Mouse (Mus musculus) layer of hippocampus, adult 2 months (tissue): Measurements from ENCODE around the gene Exosc6. TPM values are rescaled to one million over a fixed set of nuclear protein-coding genes. Genes with fewer than 3 reads are reported as not detected.
A peak's percentile ranks its signal among the peaks of the same experiment; 100 is the strongest.
"Not testable (repeated sequence)": the region's sequence is repeated elsewhere in the genome, so short reads cannot be mapped to it uniquely, and the experiment has no call there.

Source experiments
- DNase-seq, 2 experiments: peaks; one replicate each; pipeline ENCODE4 v3.0.0; 2022; ENCODE audit warnings: low spot score in 2 of 2
- H3K27ac ChIP-seq: fragments of 200-600 bp; 2 replicates; pipeline ENCODE4 v1.8.1; 2022
- H3K4me3 ChIP-seq: fragments of 200-600 bp; 2 replicates; pipeline ENCODE4 v1.8.1; 2022; ENCODE audit warnings: mild to moderate bottlenecking
- CTCF ChIP-seq: fragments of 200-600 bp; conservative IDR thresholded peaks from 2 replicates; pipeline ENCODE4 v1.8.1; 2022; ENCODE audit warnings: antibody characterized with exemption, mild to moderate bottlenecking, moderate library complexity
- microRNA-seq, 2 experiments: library from miRNA; unstranded; fragments of <30 nt; microRNA quantifications; one replicate each; pipeline ENCODE4 v1.2.0; 2021
- total RNA-seq, 2 experiments: library from RNA; stranded (reverse); gene quantifications; 2 replicates each; pipeline ENCODE4 v1.2.3; 2021

Gene Exosc6
- total RNA-seq, 2 experiments from 2014 or later = not detected

DNA sequence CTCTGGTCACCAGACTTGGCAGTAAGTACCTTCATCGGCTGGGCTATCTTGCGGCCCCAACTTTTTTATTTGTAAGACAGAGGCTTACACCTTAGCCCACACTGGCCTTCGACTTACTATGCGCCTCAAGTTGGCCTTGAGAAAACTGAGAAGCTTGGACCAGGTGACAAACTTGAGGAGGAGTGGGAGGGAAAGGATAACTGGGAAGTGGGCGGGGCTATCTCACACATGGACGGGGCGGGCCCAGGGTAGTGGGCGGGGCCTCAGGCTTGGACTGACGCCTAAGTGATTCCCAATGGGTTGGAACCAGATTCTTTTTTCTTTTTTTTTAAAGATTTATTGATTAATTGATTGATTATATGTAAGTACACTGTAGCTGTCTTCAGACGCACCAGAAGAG is 11.3 kb downstream of the Exosc6 start:
- Histone ChIP-seq H3K27ac (no peak overlapping the region), H3K4me3 (no peak overlapping the region)
- TF ChIP-seq CTCF = peak; percentile 24; the same call in 1 of the 2 replicates
- DNase-seq = no peak

DNA sequence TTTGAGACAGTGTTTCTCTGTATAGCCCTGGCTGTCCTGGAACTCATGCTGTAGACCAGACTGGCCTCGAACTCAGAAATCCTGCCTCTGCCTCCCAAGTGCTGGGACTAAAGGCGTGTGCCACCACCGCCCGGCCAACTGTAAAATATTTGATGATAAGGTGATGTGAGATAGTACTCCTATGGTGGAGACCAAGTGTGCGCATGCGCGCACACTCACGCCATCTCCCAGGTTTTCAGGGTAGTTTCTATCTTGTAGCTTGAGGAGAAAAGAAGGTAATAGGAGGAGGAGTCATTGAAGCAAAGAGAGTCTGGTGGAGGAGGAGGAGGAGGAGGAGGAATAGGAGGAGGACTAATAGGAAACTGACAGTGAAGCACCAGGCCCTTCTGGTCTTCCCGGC is 12.5 kb downstream of the Exosc6 start:
- not testable (repeated sequence) for H3K27ac ChIP-seq

DNA sequence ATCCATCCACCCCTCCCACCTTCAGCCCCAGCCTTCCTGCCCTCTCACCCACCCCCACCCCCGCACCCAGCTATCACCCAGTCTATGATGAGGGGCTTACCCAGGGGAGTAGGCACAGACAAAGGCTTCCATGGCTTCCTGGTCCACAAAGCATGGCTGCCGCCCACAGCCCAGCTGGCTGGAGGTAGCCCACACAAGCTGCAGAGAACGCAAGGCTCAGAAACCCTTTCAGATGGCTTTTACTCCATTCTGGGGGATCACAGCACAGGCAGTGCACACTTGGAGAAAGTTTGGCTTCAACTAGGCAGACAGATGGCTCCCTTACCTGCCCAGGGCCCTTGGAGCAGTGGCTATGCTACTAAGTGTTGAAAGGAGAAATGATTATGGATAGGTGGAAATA is 19.8 kb downstream of the Exosc6 start:
- no peak for TF ChIP-seq CTCF
- peak; percentile 66 to 67 for DNase-seq
- H3K4me3 ChIP-seq = no peak overlapping the region
- peak overlapping the region; percentile 72; the same call in 1 of the 2 replicates for H3K27ac ChIP-seq

More for the DNA sequence above, 12.5 kb downstream of the Exosc6 start:
- not testable (repeated sequence) for DNase-seq, H3K4me3 ChIP-seq

DNA sequence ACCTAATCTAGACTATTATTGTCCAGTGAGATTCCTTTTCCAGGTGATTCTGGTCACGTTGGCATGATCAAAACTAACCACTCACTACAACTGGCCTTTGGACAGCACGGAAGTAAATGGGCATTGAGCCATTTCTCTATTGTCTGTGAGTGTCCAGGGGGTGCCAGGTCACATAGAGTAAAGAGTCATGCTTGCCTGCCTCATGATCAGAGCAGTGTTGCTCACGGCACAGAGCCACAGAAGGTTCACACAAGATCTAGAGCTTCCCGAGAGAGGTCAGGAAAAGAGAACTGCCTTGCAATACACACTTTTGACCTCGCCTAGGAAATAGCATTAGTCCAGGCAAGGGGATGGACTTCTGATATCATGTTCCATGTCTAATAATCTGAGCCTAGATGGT is 23.3 kb downstream of the Exosc6 start:
- Histone ChIP-seq H3K4me3 (no peak overlapping the region), H3K27ac (no peak overlapping the region)
- DNase-seq = no peak
- no peak for TF ChIP-seq CTCF

DNA sequence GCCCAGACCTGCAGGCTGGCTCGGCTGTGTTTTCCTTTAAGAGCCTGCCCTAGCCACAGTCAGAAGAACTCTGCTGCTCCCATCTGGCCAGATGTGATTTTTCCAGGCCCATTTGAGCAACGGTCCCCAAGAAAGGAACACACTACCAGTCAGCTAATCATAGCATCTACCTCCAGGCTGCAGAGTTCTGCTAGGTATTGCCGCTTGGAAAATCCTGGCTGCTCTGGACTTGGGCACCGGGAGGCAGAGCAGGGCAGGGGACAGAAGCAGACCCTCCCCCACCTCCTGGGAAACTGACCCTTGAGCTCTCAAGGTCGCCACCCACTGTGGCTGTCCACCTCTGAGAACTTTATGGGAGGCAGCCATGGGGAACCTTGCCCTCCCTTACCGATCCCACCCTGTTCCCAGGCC is 23.7 kb downstream of the Exosc6 start:
- no peak for DNase-seq
- Histone ChIP-seq H3K27ac (no peak overlapping the region), H3K4me3 (no peak overlapping the region)
- TF ChIP-seq CTCF = peak; percentile 53

DNA sequence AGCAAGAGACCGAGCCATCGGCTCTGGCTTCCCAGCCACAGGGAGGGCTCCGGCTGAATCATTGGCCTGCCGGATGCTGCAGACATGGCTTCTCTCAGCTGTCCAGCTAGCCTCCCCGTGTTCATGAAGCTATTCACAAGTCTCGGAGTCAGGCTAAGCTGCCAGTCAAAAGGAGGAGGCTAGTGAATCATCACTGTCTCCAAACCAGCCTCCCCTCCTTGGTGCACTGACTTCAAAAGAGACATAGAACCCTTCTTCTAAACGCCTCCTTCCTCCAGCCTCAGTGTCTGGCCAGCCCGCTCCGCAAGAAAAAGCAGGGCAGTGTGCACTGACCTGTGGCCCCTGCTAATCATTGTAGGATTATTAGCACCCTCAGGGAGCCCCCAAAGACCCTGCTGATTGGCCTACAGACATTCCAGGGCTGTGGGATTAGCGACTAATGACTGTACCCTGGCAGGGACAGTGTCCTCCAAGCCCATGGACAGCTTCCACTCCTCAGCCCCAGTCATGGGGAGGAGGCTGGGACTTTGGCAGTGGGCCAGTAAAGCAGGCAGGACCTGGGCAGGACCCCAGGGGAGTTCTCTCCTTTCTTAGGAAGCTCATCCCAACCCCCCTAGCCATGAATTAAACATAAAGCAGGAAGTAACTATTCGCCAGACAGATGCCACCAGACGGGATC is 25.6 kb downstream of the Exosc6 start:
- no peak for DNase-seq
- Histone ChIP-seq H3K27ac (no peak overlapping the region), H3K4me3 (no peak overlapping the region)
- no peak for TF ChIP-seq CTCF

DNA sequence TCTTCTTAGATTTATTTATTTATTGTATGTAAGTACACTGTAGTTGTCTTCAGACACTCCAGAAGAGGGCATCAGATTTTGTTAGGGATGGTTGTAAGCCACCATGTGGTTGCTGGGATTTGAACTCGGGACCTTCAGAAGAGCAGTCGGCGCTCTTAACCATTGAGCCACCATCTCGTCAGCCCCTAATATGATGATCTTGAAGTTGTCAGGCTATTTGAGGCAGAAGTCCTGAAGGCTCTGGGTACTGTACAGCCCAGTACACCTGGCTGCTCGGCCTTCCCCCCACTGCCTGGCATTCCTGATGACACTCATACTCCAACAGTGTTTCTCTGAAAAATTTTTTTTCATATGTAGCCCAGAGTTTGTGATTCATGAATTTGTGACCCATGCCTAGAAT is 27.8 kb downstream of the Exosc6 start:
- DNase-seq, H3K27ac ChIP-seq, H3K4me3 ChIP-seq: not testable (repeated sequence)

DNA sequence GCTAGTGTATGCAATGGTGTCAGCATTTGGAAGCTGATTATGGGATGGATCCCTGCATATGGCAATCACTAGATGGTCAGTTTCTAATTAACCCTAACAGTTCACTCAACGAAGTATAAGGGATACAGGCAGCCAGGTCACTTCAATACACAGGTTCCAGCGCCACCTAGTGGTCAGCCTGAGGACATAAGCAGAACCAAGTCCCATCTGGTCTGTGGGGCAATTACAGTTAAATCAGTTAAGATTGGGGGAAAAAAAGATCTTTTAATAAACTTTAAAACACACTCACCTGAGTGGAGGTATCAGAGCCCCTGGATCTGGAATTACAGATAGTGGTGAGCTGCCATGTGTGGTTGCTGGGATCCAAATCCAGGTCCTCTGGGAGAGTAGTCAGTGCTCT is 34.0 kb downstream of the Exosc6 start:
- Histone ChIP-seq H3K4me3 (no peak overlapping the region), H3K27ac (no peak overlapping the region)
- peak; percentile 63 to 82 for DNase-seq
- peak; percentile 86 for TF ChIP-seq CTCF

DNA sequence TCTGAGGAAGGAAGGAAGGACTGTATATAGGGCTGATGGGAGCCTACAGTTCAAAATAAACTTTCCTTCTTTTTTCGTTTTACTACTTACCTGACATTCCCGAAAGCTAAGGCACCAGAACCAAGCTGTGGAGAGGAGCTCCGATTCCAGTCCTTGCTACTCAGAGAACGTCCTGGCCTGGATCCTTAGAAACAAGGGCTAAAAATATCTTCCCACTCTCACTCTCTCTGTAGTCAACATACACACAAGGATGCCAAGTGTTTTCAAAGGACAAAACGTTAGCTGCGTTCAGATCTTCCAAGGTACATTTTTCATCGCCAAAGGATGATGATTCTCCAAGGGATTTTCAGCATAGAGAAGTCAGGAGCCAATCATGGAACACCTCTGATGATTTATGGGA is 35.6 kb downstream of the Exosc6 start:
- TF ChIP-seq CTCF = no peak
- H3K27ac ChIP-seq = no peak overlapping the region
- no peak for DNase-seq
- no peak overlapping the region for H3K4me3 ChIP-seq

DNA sequence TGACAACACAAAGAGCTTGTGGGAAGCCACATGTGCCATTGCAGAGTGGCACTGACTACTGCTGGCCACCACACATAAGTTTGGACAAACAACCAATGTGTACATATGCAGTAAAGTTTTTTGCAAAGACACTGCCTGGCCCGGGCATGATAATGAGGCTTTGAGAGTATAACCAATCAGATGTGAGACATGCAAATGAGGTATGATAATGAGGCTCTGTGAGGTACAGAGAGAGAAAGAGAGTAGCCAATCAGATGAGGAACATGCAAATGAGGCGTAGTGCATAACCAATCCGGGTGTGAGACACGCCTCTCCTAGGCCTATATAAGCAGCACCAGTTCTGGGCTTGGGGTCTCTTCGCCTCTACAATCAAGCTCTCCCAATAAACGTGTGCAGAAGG is 36.2 kb downstream of the Exosc6 start, which contains the start of gene Clec18a:
Gene Clec18a, minus strand, starts transcription at position 101 of the 400 bp plus-strand sequence.
- not testable (repeated sequence) for H3K4me3 ChIP-seq, H3K27ac ChIP-seq, DNase-seq

DNA sequence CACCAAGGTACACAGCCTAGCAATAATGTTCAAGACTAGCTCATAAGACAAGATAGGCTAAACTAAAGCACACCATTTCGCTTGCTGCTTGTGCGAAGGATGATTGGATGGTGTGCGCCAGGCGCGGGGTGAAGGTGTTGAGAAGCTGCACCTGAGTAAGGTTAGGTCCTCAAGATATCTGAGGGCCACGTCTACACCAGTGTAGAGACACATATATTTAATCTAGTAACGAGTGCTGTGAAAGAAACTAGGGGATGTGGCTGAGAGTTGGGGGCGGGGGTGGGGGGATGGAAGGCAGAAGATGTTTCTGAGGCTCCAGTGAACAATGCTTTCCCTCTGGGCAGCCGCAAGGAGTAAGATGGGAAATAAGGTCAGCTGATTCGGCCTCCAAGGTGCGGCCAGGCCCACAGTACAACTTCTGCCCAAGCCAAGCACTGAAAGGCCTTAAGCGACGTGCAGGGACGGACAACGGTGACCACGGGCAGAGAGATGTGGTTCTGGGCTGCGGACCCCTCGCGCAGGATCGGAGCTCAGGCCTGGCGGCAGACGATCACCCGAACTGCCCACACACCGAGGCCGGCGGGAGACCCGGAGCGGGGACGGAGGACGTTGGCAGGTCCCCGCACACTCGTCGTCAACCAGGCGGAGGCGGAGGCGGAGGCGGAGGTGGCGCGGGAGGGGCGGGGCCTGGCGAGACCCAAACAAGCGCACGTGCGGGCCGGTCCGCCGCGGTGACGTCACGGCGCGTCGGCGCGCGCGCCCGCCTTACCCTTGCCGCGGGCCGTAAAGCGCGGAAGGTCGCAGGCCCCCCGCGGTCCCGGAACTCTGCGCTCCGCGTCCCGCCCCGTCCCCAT is 38.0 kb downstream of the Exosc6 start, which contains the start of gene Pdpr:
Gene Pdpr, plus strand, starts transcription at position 766 of the 854 bp plus-strand sequence.
- peak; percentile 90 for DNase-seq
- no peak for TF ChIP-seq CTCF
- Histone ChIP-seq H3K4me3 (peak within 1 kb of the TSS; percentile 92), H3K27ac (peak within 1 kb of the TSS; percentile 98)

DNA sequence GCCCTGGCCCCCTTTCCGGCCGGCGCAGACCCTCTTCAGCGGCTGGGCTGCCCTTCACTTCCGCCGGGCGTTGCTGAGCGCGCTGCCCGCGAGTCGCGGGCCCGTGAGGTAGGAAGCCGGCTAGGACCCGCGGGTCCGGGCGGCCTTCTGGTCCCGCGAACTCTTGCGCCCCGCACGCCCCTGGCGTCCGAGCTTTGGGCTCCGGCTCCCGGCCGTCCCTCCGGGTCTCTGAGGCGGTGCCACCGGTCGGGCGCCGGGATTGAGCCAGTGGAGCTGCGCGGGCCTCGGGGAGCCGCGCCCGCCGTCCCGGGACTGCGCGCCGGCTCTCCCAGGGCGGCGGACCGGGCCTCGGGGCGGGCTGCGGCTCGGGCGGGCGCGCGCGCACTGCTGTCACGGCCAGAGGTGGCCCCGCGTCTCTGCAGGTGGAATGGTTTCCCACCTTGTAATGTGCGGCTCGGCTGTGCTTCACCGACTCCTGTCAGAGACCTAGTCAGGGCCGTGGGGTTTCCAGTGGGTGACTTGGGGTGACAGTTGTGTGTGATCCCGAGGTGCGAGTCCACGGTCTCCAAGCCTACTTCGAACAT is 38.7 kb downstream of the Exosc6 start:
- H3K4me3 ChIP-seq = peak overlapping the region; percentile 92
- peak in 1 of 2 experiments; percentile 19 for DNase-seq
- peak overlapping the region; percentile 98; the same call in 1 of the 2 replicates for H3K27ac ChIP-seq

Small RNA genes lying within 50 kb of the gene (microRNA-seq; reads per million reads assigned to microRNA genes)
- gene Gm24103 (0 reads per million in 2 experiments), gene Mir3473d (0 reads per million in 2 experiments)

Other genes with a start within 250 kb of the Exosc6 start
- gene Cog4, start 209.7 kb upstream of the Exosc6 start, total RNA-seq = 10 to 100 TPM; 61.4 to 64.0 TPM
- gene Sf3b3, start 209.6 kb upstream of the Exosc6 start, total RNA-seq = 10 to 100 TPM; 71.1 to 74.7 TPM
- gene Fuk, start 153.9 kb upstream of the Exosc6 start, total RNA-seq = 10 to 100 TPM; 23.5 to 29.0 TPM
- 100 to 1,000 TPM in 1 of 2 experiments, 10 to 100 TPM in 1; 95.1 to 104 TPM for gene St3gal2, start 136.4 kb upstream of the Exosc6 start, total RNA-seq
- gene Ddx19a, start 58.5 kb upstream of the Exosc6 start, total RNA-seq = 10 to 100 TPM; 29.8 to 32.8 TPM
- 10 to 100 TPM; 17.1 to 17.3 TPM for gene Ddx19b, start 24.6 kb upstream of the Exosc6 start, total RNA-seq
- 10 to 100 TPM; 79.5 to 86.3 TPM for gene Aars, start 23.2 kb upstream of the Exosc6 start, total RNA-seq
- gene Clec18a, start 36.1 kb downstream of the Exosc6 start, total RNA-seq = 1 to 10 TPM; 1.3 to 1.5 TPM
- gene Pdpr, start 38.3 kb downstream of the Exosc6 start, total RNA-seq = 10 to 100 TPM; 25.8 to 29.9 TPM
- 100 to 1,000 TPM; 141 to 142 TPM for gene Glg1, start 202.9 kb downstream of the Exosc6 start, total RNA-seq
- 10 to 100 TPM; 20.3 to 21.5 TPM for gene Rfwd3, start 243.9 kb downstream of the Exosc6 start, total RNA-seq